ENCODE assay signal across 8 mouse cellular contexts in the genomic region with DNA sequence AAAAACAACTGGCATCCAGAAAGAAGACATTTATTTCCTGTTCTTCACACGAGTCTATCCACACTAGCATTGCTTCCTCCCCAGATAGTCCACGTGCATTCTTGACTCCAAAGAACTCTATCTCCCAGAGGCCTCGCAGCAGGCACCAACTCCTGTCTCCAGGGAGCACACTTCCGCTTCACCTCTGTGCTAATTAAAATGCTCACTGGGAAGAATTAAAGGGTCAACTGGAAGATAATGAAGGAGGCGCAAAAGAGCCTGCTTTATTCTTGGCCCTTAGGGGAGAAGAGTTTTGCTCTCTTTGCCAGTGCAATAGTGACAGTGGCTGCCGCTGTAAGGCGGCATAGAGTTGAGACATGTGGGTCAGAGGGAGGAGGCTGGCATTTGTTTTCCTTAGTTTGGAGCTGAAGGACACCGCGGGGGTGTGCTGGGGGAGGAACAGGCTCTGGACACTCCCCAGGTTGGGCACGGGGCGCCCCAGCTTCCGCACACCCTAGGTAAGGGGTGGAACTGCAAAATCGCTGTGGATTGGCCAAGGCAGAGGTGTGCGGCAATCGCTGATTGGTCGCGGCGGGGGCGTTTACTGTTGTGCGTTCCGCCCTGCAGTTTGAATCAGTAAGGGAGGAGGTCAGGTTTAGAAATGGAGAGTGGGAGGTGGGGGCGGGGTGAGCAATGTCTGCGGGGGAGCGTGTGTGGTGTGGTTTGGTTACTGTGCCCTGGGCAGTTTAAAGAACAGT. TPM values are rescaled to one million over a fixed set of nuclear protein-coding genes. Genes with fewer than 3 reads are reported as not detected.
DNase-seq lines count a peak whose midpoint lies in the region; ATAC-seq and TF ChIP-seq lines count a peak whose summit lies in the region.

No protein-coding gene starts in this region.

- TF ChIP-seq CTCF in ES-Bruce4 (IDR thresholded peaks at IDR 0.05; ENCODE audit: low read depth, low read length), result no peak

- under 1% methylated on average over 24 of the region's 24 CpGs for WGBS in forebrain, embryonic 11.5 days
- WGBS in heart, embryonic 15.5 days, result under 1% methylated on average over 24 of the region's 24 CpGs
- WGBS in liver, embryonic 13.5 days (ENCODE audit: insufficient replicate concordance), result under 1% methylated on average over 24 of the region's 24 CpGs
- 2% methylated on average over 24 of the region's 24 CpGs for WGBS in stomach, embryonic 15.5 days

- 0 out of 2 replicates have a peak overlapping the region, but pooled peaks have one; percentile 31 for H3K9ac ChIP-seq in ES-Bruce4 (ENCODE audit: low read depth, poor library complexity, severe bottlenecking)
- H3K9ac ChIP-seq in forebrain, embryonic 11.5 days (ENCODE audit: low read length), result peak overlapping the region; percentile 47
- H3K9ac ChIP-seq in heart, embryonic 15.5 days, result peak overlapping the region; percentile 51
- peak overlapping the region; percentile 69 for H3K9ac ChIP-seq in liver, embryonic 13.5 days
- 0 out of 2 replicates have a peak overlapping the region, but pooled peaks have one; percentile 20 for H3K9ac ChIP-seq in stomach, embryonic 15.5 days

- no peak for TF ChIP-seq POLR2A in ES-Bruce4 (IDR thresholded peaks at IDR 0.05; ENCODE audit: insufficient read depth, low read length)

- peak; percentile 95 for ATAC-seq in forebrain, embryonic 11.5 days (replicated peaks; ENCODE audit: low FRiP score)
- peak; percentile 95 for ATAC-seq in heart, embryonic 15.5 days (replicated peaks; ENCODE audit: insufficient number of reproducible peaks, insufficient read depth, low FRiP score, low read depth)
- ATAC-seq in liver, embryonic 13.5 days (ENCODE audit: low read depth), result peak; percentile 93
- ATAC-seq in stomach, embryonic 15.5 days (ENCODE audit: insufficient read depth, low FRiP score, low read depth), result peak; percentile 96

- no peaks in the 10 kb centered on the region for H3K27me3 ChIP-seq in ES-Bruce4 (ENCODE audit: control insufficient read depth, insufficient read depth, low read length, poor library complexity, severe bottlenecking)
- H3K27me3 ChIP-seq in forebrain, embryonic 11.5 days (ENCODE audit: control insufficient read depth, insufficient read depth, low read length), result no peaks in the 10 kb centered on the region
- H3K27me3 ChIP-seq in heart, embryonic 15.5 days, result no peaks in the 10 kb centered on the region
- no peaks in the 10 kb centered on the region for H3K27me3 ChIP-seq in liver, embryonic 13.5 days
- no peaks in the 10 kb centered on the region for H3K27me3 ChIP-seq in stomach, embryonic 15.5 days (replicated peaks)

- peak overlapping the region; percentile 90 for H3K27ac ChIP-seq in ES-Bruce4 (ENCODE audit: insufficient read depth, low read length)
- H3K27ac ChIP-seq in forebrain, embryonic 11.5 days (ENCODE audit: low read depth, low read length), result peak overlapping the region; percentile 57; the same call in 1 of the 2 replicates
- peak overlapping the region; percentile 88 for H3K27ac ChIP-seq in heart, embryonic 15.5 days
- peak overlapping the region; percentile 88 for H3K27ac ChIP-seq in liver, embryonic 13.5 days
- H3K27ac ChIP-seq in stomach, embryonic 15.5 days, result peak overlapping the region; percentile 91

- peaks cover 2% of the 10 kb centered on the region for H3K4me1 ChIP-seq in ES-Bruce4 (ENCODE audit: control insufficient read depth, insufficient read depth, low read length)
- peaks cover 7% of the 10 kb centered on the region; the same call in 1 of the 2 replicates for H3K4me1 ChIP-seq in forebrain, embryonic 11.5 days (replicated peaks; ENCODE audit: control insufficient read depth, insufficient read depth, low read length)
- peaks cover 30% of the 10 kb centered on the region for H3K4me1 ChIP-seq in heart, embryonic 15.5 days (replicated peaks)
- H3K4me1 ChIP-seq in liver, embryonic 13.5 days (replicated peaks), result peaks cover 64% of the 10 kb centered on the region
- peaks cover 24% of the 10 kb centered on the region; the same call in 1 of the 2 replicates for H3K4me1 ChIP-seq in stomach, embryonic 15.5 days

- DNase-seq in c-Kit-positive CD71-positive TER-119-positive erythroid progenitor cells, embryonic 14.5 days (ENCODE audit: low spot score), result peak; percentile 89
- peak; percentile 93 for DNase-seq in forebrain, embryonic 11.5 days (ENCODE audit: low spot score)
- DNase-seq in kidney, postnatal 25 days, result peak; percentile 98 to 99
- peak; percentile 81 for DNase-seq in liver, embryonic 13.5 days
- DNase-seq in natural killer cell, adult 2 months (ENCODE audit: low spot score in 2 of 2), result peak; percentile 68 to 79

- H3K36me3 ChIP-seq in ES-Bruce4 (ENCODE audit: control insufficient read depth, insufficient read depth, low read length, poor library complexity, severe bottlenecking), result no peaks in the 10 kb centered on the region
- no peaks in the 10 kb centered on the region; the same call in 1 of the 2 replicates for H3K36me3 ChIP-seq in forebrain, embryonic 11.5 days (ENCODE audit: control insufficient read depth, insufficient read depth, low read length)
- no peaks in the 10 kb centered on the region for H3K36me3 ChIP-seq in heart, embryonic 15.5 days
- peaks cover 2% of the 10 kb centered on the region; the same call in 1 of the 2 replicates for H3K36me3 ChIP-seq in liver, embryonic 13.5 days
- no peaks in the 10 kb centered on the region for H3K36me3 ChIP-seq in stomach, embryonic 15.5 days

- H3K4me2 ChIP-seq in forebrain, embryonic 11.5 days (ENCODE audit: low read depth, low read length, severe bottlenecking), result peak overlapping the region; percentile 74
- peak overlapping the region; percentile 75 for H3K4me2 ChIP-seq in heart, embryonic 15.5 days
- peak overlapping the region; percentile 97 for H3K4me2 ChIP-seq in liver, embryonic 13.5 days
- H3K4me2 ChIP-seq in stomach, embryonic 15.5 days, result peak overlapping the region; percentile 78

- TF ChIP-seq EP300 in ES-Bruce4 (IDR thresholded peaks at IDR 0.05; ENCODE audit: insufficient read depth, low read depth, low read length), result peak; percentile 90

- peak overlapping the region; percentile 19 for H3K4me3 ChIP-seq in ES-Bruce4 (ENCODE audit: low read depth, low read length)
- peak overlapping the region; percentile 33 for H3K4me3 ChIP-seq in forebrain, embryonic 11.5 days (ENCODE audit: low read depth, low read length)
- H3K4me3 ChIP-seq in heart, embryonic 15.5 days, result peak overlapping the region; percentile 52
- H3K4me3 ChIP-seq in liver, embryonic 13.5 days (replicated peaks), result peak overlapping the region; percentile 62
- H3K4me3 ChIP-seq in stomach, embryonic 15.5 days (replicated peaks), result peak overlapping the region; percentile 47

- no peaks in the 10 kb centered on the region for H3K9me3 ChIP-seq in ES-Bruce4 (replicated peaks; ENCODE audit: control insufficient read depth, insufficient read depth, low read length, poor library complexity, severe bottlenecking)
- no peaks in the 10 kb centered on the region for H3K9me3 ChIP-seq in forebrain, embryonic 11.5 days (ENCODE audit: control insufficient read depth, low read length)
- H3K9me3 ChIP-seq in heart, embryonic 15.5 days (replicated peaks), result no peaks in the 10 kb centered on the region
- H3K9me3 ChIP-seq in liver, embryonic 13.5 days (replicated peaks), result no peaks in the 10 kb centered on the region
- no peaks in the 10 kb centered on the region for H3K9me3 ChIP-seq in stomach, embryonic 15.5 days

RNA-seq across cellular contexts. Expression of a gene that starts 2.0 kb away (rescaled TPM):
- 104 and 144 TPM in 2 replicates for polyA plus RNA-seq in ES-Bruce4 (2011; ENCODE audit: insufficient read depth, insufficient read length, low read depth, missing spikeins)
- polyA plus RNA-seq in forebrain, embryonic 11.5 days (2014; fragmentation: Nextera tagmentation; extraction: Ambion mirVana), result 24.8 and 25.7 TPM in 2 replicates
- 79.4 and 84.5 TPM in 2 replicates for polyA plus RNA-seq in heart, embryonic 15.5 days (2015; fragmentation: Nextera tagmentation; extraction: Ambion mirVana)
- polyA plus RNA-seq in liver, embryonic 13.5 days (2015; fragmentation: Nextera tagmentation; extraction: Ambion mirVana), result 44.1 and 45.4 TPM in 2 replicates
- 78.8 and 87.1 TPM in 2 replicates for polyA plus RNA-seq in stomach, embryonic 15.5 days (2015; fragmentation: Nextera tagmentation; extraction: Ambion mirVana)

RNA-seq across cellular contexts. Expression of a gene that starts 13.3 kb away (rescaled TPM):
- polyA plus RNA-seq in ES-Bruce4 (2011; ENCODE audit: insufficient read depth, insufficient read length, low read depth, missing spikeins), result 55.0 and 62.2 TPM in 2 replicates
- 0.25 and 1.2 TPM in 2 replicates for polyA plus RNA-seq in forebrain, embryonic 11.5 days (2014; fragmentation: Nextera tagmentation; extraction: Ambion mirVana)
- polyA plus RNA-seq in heart, embryonic 15.5 days (2015; fragmentation: Nextera tagmentation; extraction: Ambion mirVana), result 0.24 and 0.82 TPM in 2 replicates
- polyA plus RNA-seq in liver, embryonic 13.5 days (2015; fragmentation: Nextera tagmentation; extraction: Ambion mirVana), result 1.3 and 1.9 TPM in 2 replicates
- polyA plus RNA-seq in stomach, embryonic 15.5 days (2015; fragmentation: Nextera tagmentation; extraction: Ambion mirVana), result 2.2 and 3.9 TPM in 2 replicates

RNA-seq across cellular contexts. Expression of a gene that starts 41.8 kb away (rescaled TPM):
- polyA plus RNA-seq in ES-Bruce4 (2011; ENCODE audit: insufficient read depth, insufficient read length, low read depth, missing spikeins), result 14.3 and 18.6 TPM in 2 replicates
- 0.80 and 1.5 TPM in 2 replicates for polyA plus RNA-seq in forebrain, embryonic 11.5 days (2014; fragmentation: Nextera tagmentation; extraction: Ambion mirVana)
- 1.0 and 2.6 TPM in 2 replicates for polyA plus RNA-seq in heart, embryonic 15.5 days (2015; fragmentation: Nextera tagmentation; extraction: Ambion mirVana)
- polyA plus RNA-seq in liver, embryonic 13.5 days (2015; fragmentation: Nextera tagmentation; extraction: Ambion mirVana), result 0.43 and 0.52 TPM in 2 replicates
- 2.9 TPM in 2 replicates for polyA plus RNA-seq in stomach, embryonic 15.5 days (2015; fragmentation: Nextera tagmentation; extraction: Ambion mirVana)

RNA-seq across cellular contexts. Expression of a gene that starts 41.9 kb away (rescaled TPM):
- 15.5 and 18.6 TPM in 2 replicates for polyA plus RNA-seq in ES-Bruce4 (2011; ENCODE audit: insufficient read depth, insufficient read length, low read depth, missing spikeins)
- 17.4 and 17.8 TPM in 2 replicates for polyA plus RNA-seq in forebrain, embryonic 11.5 days (2014; fragmentation: Nextera tagmentation; extraction: Ambion mirVana)
- 25.3 and 37.6 TPM in 2 replicates for polyA plus RNA-seq in heart, embryonic 15.5 days (2015; fragmentation: Nextera tagmentation; extraction: Ambion mirVana)
- 180 and 197 TPM in 2 replicates for polyA plus RNA-seq in liver, embryonic 13.5 days (2015; fragmentation: Nextera tagmentation; extraction: Ambion mirVana)
- 21.1 and 36.1 TPM in 2 replicates for polyA plus RNA-seq in stomach, embryonic 15.5 days (2015; fragmentation: Nextera tagmentation; extraction: Ambion mirVana)

RNA-seq across cellular contexts. Expression of a gene that starts 47.3 kb away (rescaled TPM):
- polyA plus RNA-seq in ES-Bruce4 (2011; ENCODE audit: insufficient read depth, insufficient read length, low read depth, missing spikeins), result 0.94 and 1.7 TPM in 2 replicates
- polyA plus RNA-seq in forebrain, embryonic 11.5 days (2014; fragmentation: Nextera tagmentation; extraction: Ambion mirVana), result not detected in 2 replicates
- polyA plus RNA-seq in heart, embryonic 15.5 days (2015; fragmentation: Nextera tagmentation; extraction: Ambion mirVana), result 0.13 and 1.2 TPM in 2 replicates
- not detected in 2 replicates for polyA plus RNA-seq in liver, embryonic 13.5 days (2015; fragmentation: Nextera tagmentation; extraction: Ambion mirVana)
- 0.18 and 0.41 TPM in 2 replicates for polyA plus RNA-seq in stomach, embryonic 15.5 days (2015; fragmentation: Nextera tagmentation; extraction: Ambion mirVana)

Comparison
In these comparisons a context has a peak if more than half of its experiments do, and no peak if none do; other contexts are left out.
1. Peak in every context shown above with its lines: DNase-seq, ATAC-seq, H3K4me3 ChIP-seq and H3K27ac ChIP-seq.
2. RNA of a gene that starts 13.3 kb away (polyA plus RNA-seq): 55.0 to 62.2 TPM in ES-Bruce4; 2.2 to 3.9 TPM in stomach, embryonic 15.5 days, 1.3 to 1.9 TPM in liver, embryonic 13.5 days, 0.25 to 1.2 TPM in forebrain, embryonic 11.5 days and 0.24 to 0.82 TPM in heart, embryonic 15.5 days; every median in the first group is over 10 times any median in the second.